Mouse (Mus musculus): ENCODE data around the gene Gm20696.
A peak's percentile ranks its signal among the peaks of the same experiment; 100 is the strongest.

- TF ChIP-seq CTCF (IDR thresholded peaks at IDR 0.05; ENCODE audit: low read depth, low read length) (peak; percentile 21), POLR2A (IDR thresholded peaks at IDR 0.05; ENCODE audit: insufficient read depth, low read length) (no peak)
Measured at GRCm38 (mm10) chr6:99611866-99612265, 54.7 kb downstream of the Gm20696 start.

All from ES-Bruce4 (cell line).